Mouse (Mus musculus) heart, embryonic 16.5 days (tissue): ENCODE data around the gene Cbln3. TPM values are rescaled to one million over a fixed set of nuclear protein-coding genes. Genes with fewer than 3 reads are reported as not detected.

ENCODE experiments used
- ATAC-seq: fragments of 200-750 bp; cut with Nextera tagmentation; replicated peaks from 2 replicates; pipeline ENCODE4 v1.8.0; 2017; ENCODE audit warnings: moderate number of reproducible peaks; ENCODE audit not compliant: insufficient read depth, low FRiP score; ENCODE audit errors: extremely low read depth
- H3K27ac ChIP-seq: fragments of 300-500 bp; sonication (generic); 2 replicates; pipeline ENCODE4 v1.5.1; 2014; ENCODE audit warnings: mild to moderate bottlenecking, low read length, control low read depth, moderate library complexity
- H3K27me3 ChIP-seq: fragments of 300-500 bp; sonication (generic); 2 replicates; pipeline ENCODE4 v1.6.1; 2014; ENCODE audit warnings: low read length, mixed read lengths; ENCODE audit not compliant: control insufficient read depth, insufficient read depth
- H3K36me3 ChIP-seq: fragments of 300-500 bp; sonication (generic); 2 replicates; pipeline ENCODE4 v1.6.1; 2014; ENCODE audit not compliant: control insufficient read depth, insufficient read depth
- H3K4me1 ChIP-seq: fragments of 300-500 bp; sonication (generic); 2 replicates; pipeline ENCODE4 v1.6.1; 2014; ENCODE audit warnings: low read length, mixed read lengths; ENCODE audit not compliant: control insufficient read depth, insufficient read depth
- H3K4me2 ChIP-seq: fragments of 300-500 bp; sonication (generic); 2 replicates; pipeline ENCODE4 v1.6.1; 2014; ENCODE audit warnings: low read depth, mild to moderate bottlenecking, control low read depth, low read length
- H3K4me3 ChIP-seq: fragments of 300-500 bp; sonication (generic); 2 replicates; pipeline ENCODE4 v1.5.1; 2014; ENCODE audit warnings: mild to moderate bottlenecking, control low read depth, low read length
- H3K9ac ChIP-seq: fragments of 300-500 bp; sonication (generic); 2 replicates; pipeline ENCODE4 v1.6.1; 2014; ENCODE audit warnings: low read length, control low read depth
- H3K9me3 ChIP-seq: fragments of 300-500 bp; sonication (generic); replicated peaks from 2 replicates; pipeline ENCODE4 v1.6.1; 2016; ENCODE audit warnings: low read length; ENCODE audit not compliant: control insufficient read depth
- WGBS: fragments of 180-500 bp; shearing (Covaris S2); extraction: QIAGEN DNeasy Blood & Tissue Kit; methylation state at CpG from one replicate; pipeline ENCODE4 v1.1.7; 2014; 5-methylcytosine and 5-hydroxymethylcytosine counted together
- polyA plus RNA-seq: library from polyadenylated mRNA; unstranded; fragments of >200 nt; fragmentation: Nextera tagmentation; extraction: Ambion mirVana; gene quantifications from 2 replicates; pipeline ENCODE4 v1.2.1, GENCODE M21; 2015

The Cbln3 gene
- polyA plus RNA-seq: 0.59 and 0.69 TPM in 2 replicates

- peak within 1 kb of the TSS; percentile 87 for H3K4me2 ChIP-seq
- H3K9ac ChIP-seq: peak within 1 kb of the TSS; percentile 87
- peak; percentile 75 for ATAC-seq
- peaks cover 25% of the 10 kb centered on the region for H3K4me1 ChIP-seq
- no peaks in the 10 kb centered on the region for H3K9me3 ChIP-seq
- peak within 1 kb of the TSS; percentile 95 for H3K27ac ChIP-seq
- peaks cover 23% of the 10 kb centered on the region for H3K36me3 ChIP-seq
- H3K27me3 ChIP-seq: no peaks in the 10 kb centered on the region
- 29% methylated on average over 4 of the region's 4 CpGs for WGBS
- peak within 1 kb of the TSS; percentile 77 for H3K4me3 ChIP-seq
Observed at GRCm38 (mm10) chr14:55884166-55884565, at the start of gene Cbln3. Gene Cbln3, minus strand, starts transcription at chr14:55884392.

- no peaks in the 10 kb centered on the region for H3K36me3 ChIP-seq
- peak overlapping the region; percentile 20; the same call in 1 of the 2 replicates for H3K9ac ChIP-seq
- H3K9me3 ChIP-seq: no peaks in the 10 kb centered on the region
- no peak overlapping the region; the same call in 1 of the 2 replicates for H3K27ac ChIP-seq
- no peak overlapping the region for H3K4me3 ChIP-seq
- no peaks in the 10 kb centered on the region for H3K27me3 ChIP-seq
- peak; percentile 80 for ATAC-seq
- H3K4me1 ChIP-seq: peaks cover 3% of the 10 kb centered on the region; the same call in 1 of the 2 replicates
- WGBS: 21% methylated on average over 7 of the region's 7 CpGs
- peak overlapping the region; percentile 30; the same call in 1 of the 2 replicates for H3K4me2 ChIP-seq
Observed at GRCm38 (mm10) chr14:55933586-55933985, 49.4 kb upstream of the Cbln3 start.

DNA sequence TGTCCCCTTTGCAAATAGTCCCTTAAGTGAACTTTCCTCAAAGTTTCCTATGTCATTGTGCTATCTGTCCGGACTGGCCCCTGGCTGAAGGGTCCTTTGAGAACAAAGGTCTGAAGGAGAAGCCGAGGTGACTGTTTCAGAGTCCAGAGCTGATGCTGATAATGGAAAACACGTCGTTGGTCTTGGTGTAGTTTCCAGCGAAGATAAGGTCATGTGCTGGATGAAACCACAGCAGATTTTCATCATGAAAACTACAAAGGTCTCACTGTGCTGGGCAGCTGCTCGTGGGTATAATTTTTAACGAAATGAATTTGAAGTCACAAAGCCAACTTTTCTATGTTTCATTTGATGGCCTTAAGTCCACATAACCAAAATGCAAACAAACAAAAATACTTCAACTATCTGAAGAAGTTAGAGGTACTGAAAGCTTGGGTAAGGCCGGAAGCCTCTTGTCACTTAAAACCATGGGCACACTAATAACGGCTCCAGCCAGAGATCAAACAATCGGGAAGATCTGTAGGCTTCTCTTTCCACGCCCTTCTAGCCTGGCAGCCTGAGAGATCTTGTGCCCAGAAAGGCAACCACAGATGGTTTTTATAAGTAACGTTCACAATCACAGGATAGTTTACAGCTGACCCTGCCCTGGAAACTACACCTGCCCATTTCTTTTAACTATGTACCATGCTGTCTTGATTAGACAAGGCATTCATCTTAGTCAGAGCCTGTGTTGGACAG lies 45.2 kb upstream of the Cbln3 start:
- WGBS: 52% methylated on average over 12 of the region's 12 CpGs
- ATAC-seq: no peak

GRCm38 (mm10) chr14:55926847-55927246 lies 42.7 kb upstream of the Cbln3 start:
- H3K9ac ChIP-seq: no peak overlapping the region

More for the DNA sequence above, 45.2 kb upstream of the Cbln3 start:
- Histone ChIP-seq H3K36me3 (no peaks in the 10 kb centered on the region), H3K27me3 (no peaks in the 10 kb centered on the region), H3K4me3 (no peak overlapping the region), H3K27ac (no peak overlapping the region), H3K4me1 (peaks cover 3% of the 10 kb centered on the region; the same call in 1 of the 2 replicates), H3K4me2 (no peak overlapping the region), H3K9ac (no peak overlapping the region), H3K9me3 (no peaks in the 10 kb centered on the region)

GRCm38 (mm10) chr14:55922475-55923232 lies 38.5 kb upstream of the Cbln3 start:
- no peak for ATAC-seq
- H3K4me3 ChIP-seq: no peak overlapping the region
- no peaks in the 10 kb centered on the region for H3K36me3 ChIP-seq
- no peaks in the 10 kb centered on the region for H3K4me1 ChIP-seq
- no peak overlapping the region for H3K4me2 ChIP-seq
- no peak overlapping the region for H3K9ac ChIP-seq
- 20% methylated on average over 7 of the region's 7 CpGs for WGBS
- no peak overlapping the region for H3K27ac ChIP-seq
- H3K27me3 ChIP-seq: no peaks in the 10 kb centered on the region
- H3K9me3 ChIP-seq: no peaks in the 10 kb centered on the region

More at GRCm38 (mm10) chr14:55926847-55927246, 42.7 kb upstream of the Cbln3 start:
- no peaks in the 10 kb centered on the region for H3K27me3 ChIP-seq
- no peaks in the 10 kb centered on the region for H3K9me3 ChIP-seq
- H3K36me3 ChIP-seq: no peaks in the 10 kb centered on the region
- ATAC-seq: no peak
- no peak overlapping the region for H3K27ac ChIP-seq
- H3K4me1 ChIP-seq: no peaks in the 10 kb centered on the region
- WGBS: 80% methylated on average over 4 of the region's 4 CpGs
- no peak overlapping the region for H3K4me2 ChIP-seq
- no peak overlapping the region for H3K4me3 ChIP-seq

GRCm38 (mm10) chr14:55918240-55919082 lies 34.3 kb upstream of the Cbln3 start:
- H3K9ac ChIP-seq: no peak overlapping the region
- H3K27me3 ChIP-seq: no peaks in the 10 kb centered on the region
- no peak overlapping the region for H3K4me2 ChIP-seq
- WGBS: 33% methylated on average over 14 of the region's 14 CpGs
- ATAC-seq: peak; percentile 49; the same call in 1 of the 2 replicates
- no peak overlapping the region for H3K27ac ChIP-seq
- H3K36me3 ChIP-seq: no peaks in the 10 kb centered on the region
- H3K4me3 ChIP-seq: no peak overlapping the region
- no peaks in the 10 kb centered on the region for H3K4me1 ChIP-seq
- H3K9me3 ChIP-seq: peaks cover 3% of the 10 kb centered on the region; the same call in 1 of the 2 replicates

DNA sequence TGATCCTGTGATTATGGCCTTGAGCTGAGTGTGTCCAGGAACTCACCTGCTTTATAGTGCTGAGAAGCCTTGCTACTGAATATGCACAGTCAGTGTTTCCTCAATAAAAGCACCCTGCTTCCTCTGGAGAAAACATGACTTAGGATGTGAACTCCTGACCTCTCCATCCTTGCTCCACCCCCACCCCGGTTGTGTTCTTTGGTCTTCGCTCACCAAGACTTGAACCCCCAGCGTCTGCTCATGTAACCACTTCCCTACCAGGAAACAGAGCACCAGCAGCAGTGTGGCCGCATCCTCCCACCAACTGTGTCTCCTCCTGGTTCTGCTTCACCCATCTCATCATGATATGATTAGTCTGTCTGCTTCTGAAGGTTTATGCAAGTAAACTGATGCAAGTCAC lies 29.2 kb upstream of the Cbln3 start:
- WGBS: 59% methylated on average over 4 of the region's 4 CpGs
- Histone ChIP-seq H3K4me2 (no peak overlapping the region), H3K4me3 (no peak overlapping the region), H3K27ac (no peak overlapping the region), H3K36me3 (no peaks in the 10 kb centered on the region), H3K9ac (no peak overlapping the region), H3K27me3 (no peaks in the 10 kb centered on the region), H3K4me1 (no peaks in the 10 kb centered on the region), H3K9me3 (peaks cover 3% of the 10 kb centered on the region; the same call in 1 of the 2 replicates)
- no peak for ATAC-seq

DNA sequence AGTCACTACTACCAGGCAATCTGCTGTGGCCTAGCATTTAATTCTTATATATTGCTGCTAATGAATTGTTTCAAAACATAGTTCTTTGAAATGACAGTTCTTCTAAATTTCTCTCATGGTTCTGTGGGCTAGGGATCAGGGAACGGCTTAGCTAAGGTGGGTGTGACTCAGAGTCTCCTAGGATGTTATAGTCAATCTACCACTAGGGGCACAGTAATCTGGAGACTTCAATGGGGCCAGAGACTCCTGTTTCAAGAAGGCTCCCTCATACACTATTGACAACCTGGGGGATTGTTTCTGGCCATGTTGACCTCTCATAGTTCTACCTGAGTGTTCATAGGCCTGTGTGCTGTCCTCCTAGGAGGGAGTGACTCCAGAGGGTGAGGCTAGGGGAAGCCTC lies 21.3 kb upstream of the Cbln3 start:
- Histone ChIP-seq H3K27ac (no peak overlapping the region), H3K4me3 (no peak overlapping the region), H3K4me2 (no peak overlapping the region), H3K9ac (no peak overlapping the region), H3K27me3 (no peaks in the 10 kb centered on the region), H3K4me1 (peaks cover 4% of the 10 kb centered on the region), H3K36me3 (no peaks in the 10 kb centered on the region), H3K9me3 (no peaks in the 10 kb centered on the region)
- WGBS: 18% methylated on average over 1 of the region's 1 CpGs
- no peak for ATAC-seq
